Mouse (Mus musculus) ES-Bruce4 (cell line): Measurements from ENCODE around the gene Fgfr2. TPM values are rescaled to one million over a fixed set of nuclear protein-coding genes. Genes with fewer than 3 reads are reported as not detected.

Experiments used
- H3K27ac ChIP-seq: 2 replicates; pipeline ENCODE4 v1.5.1; 2012; ENCODE audit warnings: low read length, inconsistent platforms; ENCODE audit not compliant: insufficient read depth
- H3K27me3 ChIP-seq: 2 replicates; pipeline ENCODE4 v1.6.1; 2012; ENCODE audit warnings: mild to moderate bottlenecking, low read length, inconsistent platforms; ENCODE audit not compliant: control insufficient read depth, poor library complexity, insufficient read depth, severe bottlenecking
- H3K36me3 ChIP-seq: 2 replicates; pipeline ENCODE4 v1.6.1; 2012; ENCODE audit warnings: inconsistent platforms, mild to moderate bottlenecking, low read length, moderate library complexity; ENCODE audit not compliant: control insufficient read depth, poor library complexity, insufficient read depth, severe bottlenecking
- H3K4me1 ChIP-seq: one replicate; pipeline ENCODE4 v1.8.1; 2011; ENCODE audit warnings: low read length; ENCODE audit not compliant: control insufficient read depth, insufficient read depth
- H3K4me3 ChIP-seq: 2 replicates; pipeline ENCODE4 v1.5.1; 2011; ENCODE audit warnings: low read depth, mild to moderate bottlenecking, low read length
- H3K9ac ChIP-seq: 2 replicates; pipeline ENCODE4 v1.6.1; 2012; ENCODE audit warnings: low read depth, mild to moderate bottlenecking, inconsistent platforms; ENCODE audit not compliant: poor library complexity, severe bottlenecking
- H3K9me3 ChIP-seq: replicated peaks from 2 replicates; pipeline ENCODE4 v1.6.1; 2012; ENCODE audit warnings: mild to moderate bottlenecking, low read length, inconsistent platforms; ENCODE audit not compliant: control insufficient read depth, poor library complexity, insufficient read depth, severe bottlenecking
- CTCF ChIP-seq: IDR thresholded peaks from one replicate; pipeline ENCODE4 v1.8.1; 2011; ENCODE audit warnings: low read depth, low read length
- EP300 ChIP-seq: IDR thresholded peaks from 2 replicates; pipeline ENCODE4 v1.6.1; 2011; ENCODE audit warnings: low read depth, low read length; ENCODE audit not compliant: insufficient read depth
- POLR2A ChIP-seq: IDR thresholded peaks from one replicate; pipeline ENCODE4 v1.8.1; 2011; ENCODE audit warnings: low read length; ENCODE audit not compliant: insufficient read depth
- polyA plus RNA-seq: library from polyadenylated mRNA; stranded (reverse); fragments of >200 nt; gene quantifications from 2 replicates; pipeline ENCODE4 v1.2.4, GENCODE M21; 2011; ENCODE audit warnings: low read depth; ENCODE audit not compliant: missing spikeins, insufficient read depth, insufficient read length

Gene Fgfr2
- polyA plus RNA-seq, 1 experiment, result 34.8 TPM

DNA sequence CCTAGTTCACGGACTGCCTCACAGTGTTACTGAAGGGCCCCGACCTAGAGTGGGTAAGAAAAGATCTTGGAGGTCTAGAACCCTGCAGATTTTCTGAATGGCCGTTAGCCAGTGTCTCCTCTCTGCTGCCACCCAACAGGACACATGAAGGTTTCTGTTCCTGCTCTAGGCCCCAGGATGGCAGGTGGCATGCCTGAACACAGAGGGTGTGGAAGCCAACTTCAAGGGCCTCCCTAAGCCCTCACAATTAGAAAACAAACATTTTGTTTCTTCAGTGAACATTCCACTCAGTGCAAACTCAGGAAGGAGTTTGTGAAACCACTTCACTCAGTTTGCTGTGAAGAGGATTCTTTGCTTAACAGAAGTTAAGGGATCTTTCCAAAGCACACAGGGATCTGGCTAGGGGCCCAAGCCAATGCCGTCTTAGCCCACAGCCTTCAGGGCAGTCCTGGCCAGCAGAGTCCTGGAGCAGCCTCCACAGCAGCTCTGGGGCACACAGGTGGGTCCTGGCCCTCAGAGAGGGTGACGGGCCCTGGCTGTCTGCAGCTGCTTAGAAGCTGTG is 398.6 kb downstream of the Fgfr2 start:
- peaks cover 3% of the 10 kb centered on the region for H3K4me1 ChIP-seq
- TF ChIP-seq POLR2A, result no peak
- TF ChIP-seq CTCF, result no peak
- no peak for TF ChIP-seq EP300
- H3K27me3 ChIP-seq, result no peaks in the 10 kb centered on the region
- H3K36me3 ChIP-seq, result no peaks in the 10 kb centered on the region
- H3K9ac ChIP-seq, result no peak overlapping the region
- no peak overlapping the region for H3K27ac ChIP-seq
- H3K9me3 ChIP-seq, result no peaks in the 10 kb centered on the region
- no peak overlapping the region for H3K4me3 ChIP-seq

DNA sequence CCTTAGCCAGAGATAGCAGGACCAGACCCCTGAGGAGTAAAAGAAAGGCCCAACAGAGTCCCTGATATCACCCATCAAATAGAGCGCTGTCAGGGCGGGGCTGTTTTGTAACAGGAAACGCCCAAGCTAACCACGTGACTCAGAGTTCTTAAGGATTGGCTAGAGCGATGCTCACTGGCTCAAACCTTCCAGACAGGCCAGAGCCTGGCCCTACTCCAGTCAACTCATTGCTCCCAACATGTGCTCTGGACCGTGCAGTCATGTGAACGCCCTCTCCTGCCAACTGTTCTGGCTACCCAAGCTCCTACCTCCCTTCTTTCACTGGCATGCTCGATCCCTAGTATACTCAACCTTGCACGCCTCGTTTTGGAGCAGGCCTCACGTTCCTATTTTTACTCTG is 399.2 kb downstream of the Fgfr2 start:
- TF ChIP-seq CTCF (no peak), POLR2A (no peak), EP300 (no peak)
- Histone ChIP-seq H3K9me3 (no peaks in the 10 kb centered on the region), H3K9ac (no peak overlapping the region), H3K27ac (no peak overlapping the region), H3K4me3 (no peak overlapping the region), H3K36me3 (no peaks in the 10 kb centered on the region), H3K27me3 (no peaks in the 10 kb centered on the region), H3K4me1 (peaks cover 3% of the 10 kb centered on the region)

DNA sequence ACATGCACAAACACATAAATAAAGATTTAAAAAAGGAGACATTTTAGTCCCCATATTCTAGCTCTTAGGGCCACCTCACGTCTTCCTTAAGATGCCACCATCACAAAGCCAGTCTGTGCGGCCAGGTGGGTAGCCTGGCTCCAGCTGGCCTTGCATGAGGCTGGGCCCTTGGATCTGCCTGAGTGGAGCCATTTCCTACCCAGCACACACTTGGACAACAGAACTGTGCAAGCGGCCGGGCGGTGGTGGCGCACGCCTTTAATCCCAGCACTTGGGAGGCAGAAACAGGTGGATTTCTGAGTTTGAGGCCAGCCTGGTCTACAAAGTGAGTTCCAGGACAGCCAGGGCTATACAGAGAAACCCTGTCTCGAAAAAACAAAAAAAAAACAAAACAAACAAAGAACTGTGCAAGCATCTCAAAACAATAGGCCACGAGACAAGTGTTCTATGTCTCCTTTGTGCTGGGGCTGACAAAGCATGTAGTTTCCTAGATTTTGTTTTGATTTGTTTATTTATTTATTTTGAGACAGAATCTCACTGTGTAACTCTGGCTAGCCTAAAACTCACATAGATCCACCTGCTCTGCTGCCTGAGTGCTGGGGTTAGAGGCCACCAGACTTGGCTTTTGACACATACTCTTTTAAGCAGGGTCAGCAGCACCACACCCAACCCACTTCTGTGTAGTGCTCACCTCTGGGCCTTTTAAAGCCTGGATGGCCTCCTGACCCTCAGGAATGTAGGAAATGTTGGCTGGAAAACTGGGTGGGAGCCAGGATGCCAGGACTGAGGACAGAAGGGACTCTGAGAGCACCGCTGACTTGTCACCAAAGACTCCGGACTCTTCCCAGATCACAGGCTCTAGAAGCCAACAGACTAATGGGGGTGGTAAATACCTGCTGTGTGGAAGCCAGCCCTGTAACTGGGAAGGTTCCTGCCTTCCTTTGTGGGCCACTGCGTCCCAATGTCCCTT is 400.5 kb downstream of the Fgfr2 start:
- H3K36me3 ChIP-seq, result no peaks in the 10 kb centered on the region
- no peak for TF ChIP-seq CTCF
- TF ChIP-seq EP300, result no peak
- TF ChIP-seq POLR2A, result no peak
- H3K4me3 ChIP-seq, result no peak overlapping the region
- no peaks in the 10 kb centered on the region for H3K27me3 ChIP-seq
- H3K9me3 ChIP-seq, result no peaks in the 10 kb centered on the region
- peaks cover 3% of the 10 kb centered on the region for H3K4me1 ChIP-seq
- no peak overlapping the region for H3K27ac ChIP-seq
- H3K9ac ChIP-seq, result no peak overlapping the region

DNA sequence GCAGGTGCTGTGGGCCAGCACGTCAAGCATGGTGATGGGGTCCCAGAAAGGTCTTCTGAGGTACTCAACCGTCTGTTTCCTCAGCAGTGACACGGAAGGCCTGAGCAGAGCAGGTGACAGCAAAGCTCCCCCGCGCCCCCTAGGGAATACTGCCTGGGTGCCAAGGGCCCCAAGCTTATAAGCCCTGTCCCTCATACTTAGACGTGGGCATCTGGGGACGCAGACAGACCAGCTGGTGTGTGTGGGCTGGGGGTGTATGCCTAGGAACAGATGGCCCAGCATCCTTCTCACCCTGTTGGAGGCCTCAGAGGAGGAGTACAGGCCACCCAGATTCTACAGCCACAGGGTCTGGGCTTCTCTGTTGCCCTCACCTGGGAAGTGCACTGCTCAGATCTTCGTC is 402.6 kb downstream of the Fgfr2 start:
- Histone ChIP-seq H3K9ac (no peak overlapping the region), H3K27ac (no peak overlapping the region), H3K9me3 (no peaks in the 10 kb centered on the region), H3K27me3 (no peaks in the 10 kb centered on the region), H3K4me3 (no peak overlapping the region), H3K4me1 (peaks cover 3% of the 10 kb centered on the region), H3K36me3 (no peaks in the 10 kb centered on the region)
- TF ChIP-seq POLR2A (no peak), CTCF (no peak), EP300 (no peak)

DNA sequence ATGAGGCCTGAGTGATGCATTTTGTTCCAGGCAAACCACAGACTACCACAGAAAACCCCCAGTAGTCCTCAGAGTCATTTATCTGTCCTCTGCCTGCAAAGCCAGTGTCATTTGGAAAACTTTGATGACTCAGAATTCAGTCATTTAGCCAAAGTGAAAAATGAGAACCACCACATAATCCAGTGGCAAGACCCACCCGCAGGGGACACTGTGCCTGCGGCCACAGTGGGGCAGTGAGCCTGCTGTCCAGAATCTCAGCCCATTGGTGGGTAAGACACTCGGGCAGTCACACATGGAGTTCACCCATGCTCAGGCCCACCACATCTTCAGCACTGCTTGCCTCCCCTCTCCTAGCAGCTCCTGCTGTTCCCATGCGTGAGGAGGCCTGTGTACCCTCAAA is 403.6 kb downstream of the Fgfr2 start:
- no peak for TF ChIP-seq CTCF
- TF ChIP-seq EP300, result no peak
- no peak for TF ChIP-seq POLR2A
- no peak overlapping the region for H3K9ac ChIP-seq
- H3K27ac ChIP-seq, result no peak overlapping the region
- no peaks in the 10 kb centered on the region for H3K36me3 ChIP-seq
- no peak overlapping the region for H3K4me3 ChIP-seq
- no peaks in the 10 kb centered on the region for H3K27me3 ChIP-seq
- no peaks in the 10 kb centered on the region for H3K9me3 ChIP-seq
- H3K4me1 ChIP-seq, result peaks cover 3% of the 10 kb centered on the region

DNA sequence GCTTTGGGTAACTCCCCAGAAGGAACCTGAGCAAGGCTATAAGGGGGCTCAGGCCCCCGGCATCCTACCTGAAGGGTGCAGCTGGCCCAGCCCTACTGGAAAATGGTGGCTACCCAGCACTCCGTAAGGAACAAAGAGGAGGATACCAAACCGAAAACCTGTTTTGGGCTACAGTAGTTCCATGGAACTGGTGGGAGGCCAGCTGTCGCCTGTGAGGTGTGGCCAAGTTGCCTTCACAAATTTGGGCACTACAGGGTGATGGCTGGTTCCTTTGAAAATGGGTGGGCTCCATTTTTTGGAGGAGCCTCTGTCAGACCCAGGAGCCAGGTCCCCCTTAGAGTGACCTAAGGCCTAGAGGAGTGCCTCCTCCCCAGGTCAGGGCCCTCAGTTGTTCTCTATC is 407.9 kb downstream of the Fgfr2 start:
- Histone ChIP-seq H3K9me3 (no peaks in the 10 kb centered on the region), H3K27ac (no peak overlapping the region), H3K27me3 (no peaks in the 10 kb centered on the region), H3K9ac (no peak overlapping the region), H3K4me3 (no peak overlapping the region), H3K4me1 (no peaks in the 10 kb centered on the region), H3K36me3 (no peaks in the 10 kb centered on the region)
- TF ChIP-seq POLR2A, result no peak
- no peak for TF ChIP-seq EP300
- TF ChIP-seq CTCF, result no peak
